Mouse (Mus musculus): Measurements from ENCODE around the gene Syngr1. TPM values are rescaled to one million over a fixed set of nuclear protein-coding genes. Genes with fewer than 3 reads are reported as not detected.

The Syngr1 gene
- total and polyA plus RNA-seq, 3 experiments = 105 to 115 TPM; not detected in 1

- H3K9me3 ChIP-seq (replicated peaks; ENCODE audit: insufficient read depth, low read length) = no peaks in the 10 kb centered on the region
- no peak for TF ChIP-seq NELFE (IDR thresholded peaks at IDR 0.05; ENCODE audit: low read depth, low read length)
- TF ChIP-seq CHD1 (IDR thresholded peaks at IDR 0.05; ENCODE audit: low read depth, low read length) = no peak
- TF ChIP-seq POLR2AphosphoS5 (IDR thresholded peaks at IDR 0.05; ENCODE audit: borderline replicate concordance, low read depth, low read length) = no peak
- no peaks in the 10 kb centered on the region for H3K4me1 ChIP-seq (ENCODE audit: control insufficient read depth in 1 of 2, insufficient read depth in 2 of 2, low read length in 2 of 2)
- peaks cover 0 to 10% of the 10 kb centered on the region in 2 experiments; a peak in 2 of 4 replicates for H3K36me3 ChIP-seq (ENCODE audit: control insufficient read depth in 1 of 2, insufficient read depth in 2 of 2, low read length in 2 of 2)
- no peaks in the 10 kb centered on the region for H3K27me3 ChIP-seq (ENCODE audit: control insufficient read depth in 1 of 2, insufficient read depth in 2 of 2, low read length in 2 of 2)
- no peak overlapping the region for H3K4me3 ChIP-seq (ENCODE audit: control insufficient read depth in 1 of 2, insufficient read depth in 1 of 2, low read depth in 2 of 2, low read length in 2 of 2)
- no peak for DNase-seq (ENCODE audit: low read depth, low spot score)
- no peak overlapping the region for H3K9ac ChIP-seq (ENCODE audit: control insufficient read depth, low read depth, low read length, poor library complexity, severe bottlenecking)
- H3K79me2 ChIP-seq (ENCODE audit: control insufficient read depth, insufficient read depth, low read length, poor library complexity) = no peaks in the 10 kb centered on the region
- no peak overlapping the region for H3K27ac ChIP-seq (ENCODE audit: control insufficient read depth, low read depth, low read length)
Observed at GRCm38 (mm10) chr15:80145397-80145796, 54.3 kb downstream of the Syngr1 start.

GRCm38 (mm10) chr15:80146153-80146552 is 55.0 kb downstream of the Syngr1 start:
- H3K27ac ChIP-seq (ENCODE audit: control insufficient read depth, low read depth, low read length) = no peak overlapping the region
- peaks cover 0 to 9% of the 10 kb centered on the region in 2 experiments; a peak in 2 of 4 replicates for H3K36me3 ChIP-seq (ENCODE audit: control insufficient read depth in 1 of 2, insufficient read depth in 2 of 2, low read length in 2 of 2)
- H3K4me3 ChIP-seq (ENCODE audit: control insufficient read depth in 1 of 2, insufficient read depth in 1 of 2, low read depth in 2 of 2, low read length in 2 of 2) = no peak overlapping the region
- no peak for DNase-seq (ENCODE audit: low read depth, low spot score)
- H3K27me3 ChIP-seq (ENCODE audit: control insufficient read depth in 1 of 2, insufficient read depth in 2 of 2, low read length in 2 of 2) = no peaks in the 10 kb centered on the region
- H3K9me3 ChIP-seq (replicated peaks; ENCODE audit: insufficient read depth, low read length) = no peaks in the 10 kb centered on the region
- H3K9ac ChIP-seq (ENCODE audit: control insufficient read depth, low read depth, low read length, poor library complexity, severe bottlenecking) = no peak overlapping the region
- TF ChIP-seq ETS1 (IDR thresholded peaks at IDR 0.05; ENCODE audit: low read depth, low read length) = no peak
- no peak for TF ChIP-seq JUND (IDR thresholded peaks at IDR 0.05; ENCODE audit: low read depth, low read length)
- TF ChIP-seq TAL1 (IDR thresholded peaks at IDR 0.05; ENCODE audit: low read length) = no peak
- TF ChIP-seq CTCF (IDR thresholded peaks at IDR 0.05 in 2 of 3, conservative IDR thresholded peaks at IDR 0.05 in 1 of 3; ENCODE audit: control insufficient read depth in 1 of 3, insufficient read depth in 1 of 3, low read depth in 2 of 3, low read length in 3 of 3, poor library complexity in 1 of 3, severe bottlenecking in 1 of 3) = no peak
- no peak for TF ChIP-seq NRF1 (IDR thresholded peaks at IDR 0.05; ENCODE audit: insufficient read depth, low read depth, low read length, poor library complexity, severe bottlenecking)
- no peak for TF ChIP-seq RAD21 (IDR thresholded peaks at IDR 0.05; ENCODE audit: low read depth, low read length)
- no peak for TF ChIP-seq MXI1 (IDR thresholded peaks at IDR 0.05; ENCODE audit: low read depth, low read length)
- no peak for TF ChIP-seq ZC3H11A (IDR thresholded peaks at IDR 0.05; ENCODE audit: low read depth, low read length)
- H3K79me2 ChIP-seq (ENCODE audit: control insufficient read depth, insufficient read depth, low read length, poor library complexity) = no peaks in the 10 kb centered on the region
- H3K4me1 ChIP-seq (ENCODE audit: control insufficient read depth in 1 of 2, insufficient read depth in 2 of 2, low read length in 2 of 2) = no peaks in the 10 kb centered on the region

- no peaks in the 10 kb centered on the region for H3K27me3 ChIP-seq (ENCODE audit: control insufficient read depth in 1 of 2, insufficient read depth in 2 of 2, low read length in 2 of 2)
- no peak overlapping the region for H3K9ac ChIP-seq (ENCODE audit: control insufficient read depth, low read depth, low read length, poor library complexity, severe bottlenecking)
- H3K9me3 ChIP-seq (replicated peaks; ENCODE audit: insufficient read depth, low read length) = no peaks in the 10 kb centered on the region
- no peaks in the 10 kb centered on the region for H3K4me1 ChIP-seq (ENCODE audit: control insufficient read depth in 1 of 2, insufficient read depth in 2 of 2, low read length in 2 of 2)
- H3K36me3 ChIP-seq (ENCODE audit: control insufficient read depth in 1 of 2, insufficient read depth in 2 of 2, low read length in 2 of 2) = peaks cover 0 to 6% of the 10 kb centered on the region in 2 experiments; a peak in 2 of 4 replicates
- no peak for DNase-seq (ENCODE audit: low read depth, low spot score)
- TF ChIP-seq NELFE (IDR thresholded peaks at IDR 0.05; ENCODE audit: low read depth, low read length) = no peak
- no peak for TF ChIP-seq MEF2A (IDR thresholded peaks at IDR 0.05; ENCODE audit: extremely low read depth, insufficient replicate concordance, low read depth, low read length, poor library complexity, severe bottlenecking)
- TF ChIP-seq TBP (IDR thresholded peaks at IDR 0.05; ENCODE audit: low read depth, low read length) = no peak
- no peak for TF ChIP-seq USF1 (IDR thresholded peaks at IDR 0.05; ENCODE audit: low read depth, low read length)
- no peak for TF ChIP-seq NRF1 (IDR thresholded peaks at IDR 0.05; ENCODE audit: insufficient read depth, low read depth, low read length, poor library complexity, severe bottlenecking)
- TF ChIP-seq ZMIZ1 (IDR thresholded peaks at IDR 0.05; ENCODE audit: low read depth, low read length) = no peak
- TF ChIP-seq BHLHE40 (IDR thresholded peaks at IDR 0.05; ENCODE audit: borderline replicate concordance, low read depth, low read length) = no peak
- TF ChIP-seq SIN3A (IDR thresholded peaks at IDR 0.05; ENCODE audit: low read length) = no peak
- no peak for TF ChIP-seq MAX (IDR thresholded peaks at IDR 0.05; ENCODE audit: low read length)
- TF ChIP-seq TAL1 (IDR thresholded peaks at IDR 0.05; ENCODE audit: low read length) = no peak
- no peak for TF ChIP-seq RAD21 (IDR thresholded peaks at IDR 0.05; ENCODE audit: low read depth, low read length)
- H3K27ac ChIP-seq (ENCODE audit: control insufficient read depth, low read depth, low read length) = no peak overlapping the region
- no peaks in the 10 kb centered on the region for H3K79me2 ChIP-seq (ENCODE audit: control insufficient read depth, insufficient read depth, low read length, poor library complexity)
- H3K4me3 ChIP-seq (ENCODE audit: control insufficient read depth in 1 of 2, insufficient read depth in 1 of 2, low read depth in 2 of 2, low read length in 2 of 2) = no peak overlapping the region
Observed at GRCm38 (mm10) chr15:80147090-80147489, 56.0 kb downstream of the Syngr1 start.

Data from MEL (cell line).